Mouse (Mus musculus) liver, embryonic 12.5 days (tissue): Measurements from ENCODE around the gene Gimap3. TPM values are rescaled to one million over a fixed set of nuclear protein-coding genes. Genes with fewer than 3 reads are reported as not detected.

Source experiments
- ATAC-seq: fragments of 200-750 bp; cut with Nextera tagmentation; 2 replicates; pipeline ENCODE4 v1.8.0; 2017; ENCODE audit warnings: moderate number of reproducible peaks, mild to moderate bottlenecking, moderate library complexity
- H3K27ac ChIP-seq: fragments of 300-500 bp; sonication (generic); 2 replicates; pipeline ENCODE4 v1.5.1; 2016; ENCODE audit warnings: mild to moderate bottlenecking
- H3K27me3 ChIP-seq: fragments of 300-500 bp; sonication (generic); replicated peaks from 2 replicates; pipeline ENCODE4 v1.6.1; 2016; ENCODE audit warnings: mild to moderate bottlenecking, moderate library complexity
- H3K36me3 ChIP-seq: fragments of 300-500 bp; sonication (generic); 2 replicates; pipeline ENCODE4 v1.6.1; 2016; ENCODE audit warnings: mild to moderate bottlenecking, moderate library complexity
- H3K4me1 ChIP-seq: fragments of 300-500 bp; sonication (generic); 2 replicates; pipeline ENCODE4 v1.6.1; 2016
- H3K4me2 ChIP-seq: fragments of 300-500 bp; sonication (generic); 2 replicates; pipeline ENCODE4 v1.6.1; 2016; ENCODE audit warnings: mild to moderate bottlenecking, moderate library complexity
- H3K4me3 ChIP-seq: fragments of 300-500 bp; sonication (generic); 2 replicates; pipeline ENCODE4 v1.5.1; 2016; ENCODE audit warnings: mild to moderate bottlenecking, moderate library complexity
- H3K9ac ChIP-seq: fragments of 300-500 bp; sonication (generic); 2 replicates; pipeline ENCODE4 v1.6.1; 2016; ENCODE audit warnings: mild to moderate bottlenecking, moderate library complexity
- H3K9me3 ChIP-seq: fragments of 300-500 bp; sonication (generic); replicated peaks from 2 replicates; pipeline ENCODE4 v1.6.1; 2016; ENCODE audit warnings: mild to moderate bottlenecking, moderate library complexity
- WGBS: fragments of 180-500 bp; shearing (Covaris S2); methylation state at CpG from one replicate; pipeline ENCODE4 v1.1.7; 2016; ENCODE audit not compliant: insufficient replicate concordance; 5-methylcytosine and 5-hydroxymethylcytosine counted together
- polyA plus RNA-seq: library from polyadenylated mRNA; unstranded; fragments of >200 nt; fragmentation: Nextera tagmentation; extraction: Ambion mirVana; gene quantifications from 2 replicates; pipeline ENCODE4 v1.2.1, GENCODE M21; 2016

Gimap3 gene
- polyA plus RNA-seq, 1 experiment from 2014 or later = not detected

DNA sequence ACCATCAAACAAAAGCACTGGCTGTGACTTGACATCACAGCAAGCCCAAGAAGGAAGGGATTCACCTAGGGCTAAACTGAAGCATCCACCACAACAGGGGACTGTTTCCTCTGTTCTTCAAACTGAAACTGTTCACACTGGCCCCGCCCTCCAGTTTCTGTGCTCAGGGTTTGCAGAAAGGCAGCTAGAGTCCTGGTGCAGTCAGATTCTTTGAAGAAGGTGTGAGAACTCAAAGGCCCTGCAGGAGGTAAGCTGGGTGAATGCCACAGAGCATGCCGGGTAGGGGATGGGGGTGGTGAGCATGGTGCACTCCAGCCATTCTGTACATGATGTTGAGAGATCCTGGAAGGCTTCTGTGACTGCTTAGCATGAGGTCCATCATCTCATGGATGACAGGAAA, 52.2 kb downstream of the Gimap3 start, which contains the start of the genes Gm28053 and Gimap7:
Gene Gm28053, plus strand, starts transcription at position 153 of the 400 bp plus-strand sequence.
Gene Gimap7, plus strand, starts transcription at position 167 of the 400 bp plus-strand sequence.
- H3K9me3 ChIP-seq = no peaks in the 10 kb centered on the region
- no peak within 1 kb of the TSS for H3K4me2 ChIP-seq
- no peak within 1 kb of the TSS for H3K4me3 ChIP-seq
- no peak within 1 kb of the TSS for H3K27ac ChIP-seq
- H3K36me3 ChIP-seq = no peaks in the 10 kb centered on the region
- ATAC-seq = no peak
- 49% methylated on average over 2 of the region's 2 CpGs for WGBS
- no peaks in the 10 kb centered on the region for H3K27me3 ChIP-seq
- no peak within 1 kb of the TSS for H3K9ac ChIP-seq
- no peaks in the 10 kb centered on the region for H3K4me1 ChIP-seq

Other genes starting within 250 kb of the Gimap3 start
- gene Atp6v0e2, start 233.2 kb downstream of the Gimap3 start, polyA plus RNA-seq = 1.8 and 2.3 TPM in 2 replicates
- 1.6 and 3.1 TPM in 2 replicates for gene Lrrc61, start 216.1 kb downstream of the Gimap3 start, polyA plus RNA-seq
- 6.1 and 6.8 TPM in 2 replicates for gene Rarres2, start 198.1 kb downstream of the Gimap3 start, polyA plus RNA-seq
- 0.44 TPM in 1 of 2 replicates, not detected in the other for gene Gm45021, start 181.2 kb downstream of the Gimap3 start, polyA plus RNA-seq
- gene Repin1, start 177.0 kb downstream of the Gimap3 start, polyA plus RNA-seq = 11.8 and 13.2 TPM in 2 replicates
- not detected in 2 replicates for gene Gm44965, start 176.9 kb downstream of the Gimap3 start, polyA plus RNA-seq
- 2.0 and 2.2 TPM in 2 replicates for gene Zfp775, start 168.8 kb downstream of the Gimap3 start, polyA plus RNA-seq
- gene AI854703, start 144.1 kb downstream of the Gimap3 start, polyA plus RNA-seq = 0.30 and 0.50 TPM in 2 replicates
- 0.93 and 1.0 TPM in 2 replicates for gene Gimap8, start 123.6 kb downstream of the Gimap3 start, polyA plus RNA-seq
- gene Gimap9, start 94.7 kb downstream of the Gimap3 start, polyA plus RNA-seq = 11.4 and 12.9 TPM in 2 replicates
- gene Gimap4, start 86.3 kb downstream of the Gimap3 start, polyA plus RNA-seq = 15.7 and 15.9 TPM in 2 replicates
- gene Gimap6, start 62.6 kb downstream of the Gimap3 start, polyA plus RNA-seq = 11.7 and 12.7 TPM in 2 replicates
- 0.75 and 1.2 TPM in 2 replicates for gene Gm28053, start 52.2 kb downstream of the Gimap3 start, polyA plus RNA-seq
- 0.10 and 0.18 TPM in 2 replicates for gene Gimap7, start 52.2 kb downstream of the Gimap3 start, polyA plus RNA-seq
- 10.9 and 11.9 TPM in 2 replicates for gene Gimap1, start 31.8 kb downstream of the Gimap3 start, polyA plus RNA-seq
- gene Gimap5, start 24.7 kb downstream of the Gimap3 start, polyA plus RNA-seq = 3.0 and 3.7 TPM in 2 replicates
- gene Tmem176a, start 70.1 kb upstream of the Gimap3 start, polyA plus RNA-seq = 48.3 and 53.2 TPM in 2 replicates
- gene Tmem176b, start 70.6 kb upstream of the Gimap3 start, polyA plus RNA-seq = 92.9 and 93.2 TPM in 2 replicates
- not detected in 2 replicates for gene Aoc1, start 102.0 kb upstream of the Gimap3 start, polyA plus RNA-seq
- not detected in 2 replicates for gene 1600015I10Rik, start 159.0 kb upstream of the Gimap3 start, polyA plus RNA-seq
- gene Doxl2, start 204.1 kb upstream of the Gimap3 start, polyA plus RNA-seq = not detected in 2 replicates
- not detected in 2 replicates for gene Svs1, start 216.0 kb upstream of the Gimap3 start, polyA plus RNA-seq